Mouse (Mus musculus) erythroid progenitor cell, adult 5-6 weeks (primary cell): ENCODE data around the gene Socs7. TPM values are rescaled to one million over a fixed set of nuclear protein-coding genes. Genes with fewer than 3 reads are reported as not detected.
"Not testable (repeated sequence)": the region's sequence is repeated elsewhere in the genome, so short reads cannot be mapped to it uniquely, and the experiment has no call there.

Experiments
- ATAC-seq: replicated peaks from 2 replicates; pipeline ENCODE4 v1.8.0; 2016; ENCODE audit warnings: moderate number of reproducible peaks, mild to moderate bottlenecking, moderate TSS enrichment, inconsistent platforms; ENCODE audit not compliant: poor library complexity, low FRiP score, severe bottlenecking
- total RNA-seq, 2 experiments: library from RNA; stranded (forward) in 1 of 2; stranded (reverse) in 1 of 2; fragments of 150-400 nt in 1 of 2; fragments of 186-747, 209-891 nt in 1 of 2; gene quantifications; 2 replicates each; pipeline versions ENCODE4 v1.2.3 to v1.2.4; 2015 to 2017; ENCODE audit warnings: low replicate concordance in 2 of 2

The Socs7 gene
- total RNA-seq (2015; ENCODE audit: low replicate concordance) (2.5 and 2.9 TPM in 2 replicates), total RNA-seq (2017; ENCODE audit: low replicate concordance) (5.4 and 6.0 TPM in 2 replicates)

DNA sequence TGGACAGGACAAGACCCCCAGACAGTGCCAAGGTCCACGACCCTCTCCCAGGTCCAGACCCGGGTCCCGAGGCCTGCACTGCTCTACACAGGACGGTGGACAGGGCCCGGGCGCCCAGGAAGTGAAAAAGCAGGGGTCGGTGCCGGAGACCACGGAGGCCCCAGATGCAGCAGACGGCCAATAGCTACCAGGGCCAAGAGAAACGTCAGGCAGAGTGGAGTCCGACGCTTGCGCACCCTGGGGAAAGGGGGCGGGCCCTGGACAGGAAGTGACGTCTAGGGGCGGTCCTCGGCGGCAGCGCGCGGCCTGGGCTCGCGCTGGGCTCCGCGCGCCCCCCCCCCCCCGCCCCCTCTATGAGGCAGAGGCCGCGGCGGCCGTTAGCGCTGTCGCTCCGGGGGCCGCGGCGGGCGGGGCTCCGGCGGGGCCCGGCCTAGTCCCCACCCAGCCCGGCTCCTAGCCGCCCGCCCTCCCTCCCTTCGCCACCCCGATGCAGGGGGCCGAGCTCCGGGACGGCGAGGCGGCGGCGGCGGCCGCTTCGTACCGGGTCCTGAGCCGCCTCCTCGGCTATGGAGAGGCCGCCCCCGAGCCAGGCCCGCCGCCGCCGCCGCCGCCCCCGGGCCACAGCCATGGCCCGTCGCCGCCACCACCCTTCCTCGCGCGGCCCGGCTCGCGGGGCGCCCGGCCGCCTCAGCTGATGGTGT, at the start of gene Socs7:
Gene Socs7 (plus strand): TSS at position 604 of the 701 bp plus-strand sequence.
- peak; percentile 87 for ATAC-seq

DNA sequence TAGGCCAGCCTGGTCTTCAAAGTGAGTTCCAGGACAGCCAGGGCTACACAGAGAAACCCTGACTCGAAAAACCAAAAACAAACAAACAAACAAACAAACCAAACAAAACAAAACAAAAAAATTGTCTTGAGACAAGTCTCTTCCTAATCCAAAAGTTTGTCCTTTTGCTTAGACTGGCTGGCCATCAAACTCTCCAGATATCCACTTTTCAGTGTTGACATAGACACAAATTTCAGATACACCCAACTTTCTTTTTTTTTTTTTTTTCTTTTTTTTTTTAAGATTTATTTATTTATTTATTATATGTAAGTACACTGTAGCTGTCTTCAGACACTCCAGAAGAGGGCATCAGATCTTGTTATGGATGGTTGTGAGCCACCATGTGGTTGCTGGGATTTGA, 49.5 kb upstream of the Socs7 start:
- ATAC-seq, result not testable (repeated sequence)

DNA sequence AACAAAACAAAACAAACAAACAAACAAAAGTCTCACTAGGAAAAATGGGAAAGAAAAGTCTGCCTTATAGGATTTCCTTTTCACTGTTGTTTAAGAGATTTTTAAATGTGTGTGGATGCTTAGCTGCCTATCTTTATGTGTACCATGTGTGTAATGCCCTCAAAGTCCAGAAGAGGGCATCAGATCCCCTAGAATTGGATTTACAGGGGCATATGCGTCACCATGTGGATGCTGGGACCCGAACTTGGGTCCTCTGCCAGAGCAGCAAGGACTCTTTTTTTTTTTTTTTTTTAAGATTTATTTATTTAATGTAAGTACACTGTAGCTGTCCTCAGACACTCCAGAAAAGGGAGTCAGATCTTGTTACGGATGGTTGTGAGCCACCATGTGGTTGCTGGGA, 48.2 kb upstream of the Socs7 start:
- ATAC-seq, result no peak

DNA sequence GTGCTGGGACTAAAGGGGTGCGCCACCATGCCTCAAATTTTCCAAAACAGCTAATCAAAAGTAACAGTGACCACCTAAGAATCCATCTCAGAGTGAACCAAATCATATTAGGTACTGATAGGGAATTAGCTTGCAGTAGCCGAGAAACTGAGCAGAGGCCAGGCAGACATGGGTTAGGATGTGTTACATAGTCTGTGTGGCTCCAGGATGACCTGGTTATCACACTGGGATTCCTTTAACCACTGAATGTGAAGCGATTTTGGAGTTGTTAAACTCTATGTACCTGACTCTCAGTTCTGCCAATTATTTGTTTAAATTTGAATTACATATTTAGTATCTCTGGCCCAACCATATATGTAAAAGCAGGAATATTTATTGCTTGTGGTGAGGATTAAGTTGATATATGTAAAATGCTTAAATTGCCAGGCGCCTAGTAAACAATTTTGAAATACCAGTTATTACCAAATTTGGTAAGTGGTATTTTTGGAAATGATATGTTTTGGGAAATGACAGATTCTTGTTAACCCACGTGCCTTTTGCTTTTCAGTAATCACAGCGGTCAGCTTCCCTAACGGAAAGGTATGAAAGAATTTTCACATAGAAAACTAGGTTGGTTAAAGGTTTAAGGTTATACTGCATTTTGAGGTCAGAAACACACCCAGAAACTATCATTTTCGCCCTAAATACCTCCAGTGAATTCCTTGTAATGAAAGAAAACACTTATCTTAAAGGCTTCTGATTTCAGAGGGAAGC, 47.4 kb upstream of the Socs7 start:
- peak; percentile 13 for ATAC-seq

DNA sequence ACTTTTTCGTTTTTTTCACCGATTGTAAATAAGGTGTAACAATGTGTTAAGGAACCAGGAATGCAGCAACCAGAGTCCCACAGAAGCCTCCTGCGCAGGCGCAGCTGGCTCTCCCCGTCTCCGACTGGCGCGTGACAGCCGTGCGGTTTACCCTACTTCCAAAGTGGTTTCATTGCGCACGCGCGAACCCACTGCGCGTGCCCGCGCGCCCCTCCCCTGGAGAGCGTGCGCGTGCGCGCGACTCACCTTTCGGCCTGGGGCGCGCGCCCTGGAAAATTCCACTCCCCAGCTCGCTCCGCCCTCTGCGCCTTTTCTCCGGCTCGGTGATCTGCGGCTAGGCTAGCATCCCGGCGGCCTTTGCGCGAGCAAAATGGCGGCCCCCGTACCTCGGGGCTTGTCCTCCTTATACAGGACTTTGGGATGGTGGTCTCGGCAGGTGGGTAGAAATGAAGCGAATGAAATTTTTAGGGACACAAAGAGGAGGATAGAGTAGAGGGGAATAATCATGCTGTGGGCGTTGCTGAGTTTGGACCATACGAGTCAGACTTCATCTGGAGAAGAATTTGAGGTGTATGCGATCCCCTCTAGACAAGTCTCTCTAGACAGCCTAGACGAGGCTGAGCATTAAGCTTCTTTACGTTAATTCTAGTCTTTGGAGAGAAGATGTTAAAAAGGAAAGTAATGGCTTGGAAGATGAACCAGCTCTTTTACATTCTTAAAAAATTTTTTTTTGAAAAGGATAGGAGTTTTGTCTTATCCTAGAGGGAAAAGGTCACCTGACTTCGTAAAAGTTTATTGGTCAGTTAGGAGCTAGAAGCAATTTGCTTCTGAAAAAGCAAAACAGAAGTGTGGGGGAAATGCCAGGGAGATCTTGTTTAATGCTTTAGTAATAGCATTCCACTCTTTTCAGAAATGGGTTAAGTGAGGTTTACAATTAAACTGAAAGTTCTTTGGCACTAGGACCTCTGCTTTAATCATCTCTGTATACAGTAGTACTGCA, 46.5 kb upstream of the Socs7 start, which contains the start of gene Mrpl45:
Gene Mrpl45 (plus strand): TSS at position 213 of the 1,000 bp plus-strand sequence.
- ATAC-seq, result peak; percentile 99

DNA sequence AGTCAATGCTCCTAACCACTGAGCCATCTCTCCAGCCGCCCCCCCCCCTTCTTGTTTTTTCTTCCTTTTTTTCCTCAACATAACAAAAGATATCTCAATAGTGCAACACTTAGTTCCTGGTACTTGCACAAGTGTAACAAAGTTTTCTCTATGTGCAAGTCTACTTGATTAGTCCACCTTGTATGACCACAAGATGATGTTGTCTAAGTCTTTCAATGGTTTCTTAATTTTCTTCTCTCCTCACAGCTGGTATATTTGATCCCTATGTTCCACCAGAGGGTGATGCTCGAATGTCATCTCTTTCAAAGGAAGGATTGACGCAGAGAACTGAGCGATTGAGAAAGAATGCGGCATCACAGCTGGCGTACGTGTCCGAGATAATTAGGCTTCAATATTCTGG, 41.2 kb upstream of the Socs7 start:
- ATAC-seq, result no peak

DNA sequence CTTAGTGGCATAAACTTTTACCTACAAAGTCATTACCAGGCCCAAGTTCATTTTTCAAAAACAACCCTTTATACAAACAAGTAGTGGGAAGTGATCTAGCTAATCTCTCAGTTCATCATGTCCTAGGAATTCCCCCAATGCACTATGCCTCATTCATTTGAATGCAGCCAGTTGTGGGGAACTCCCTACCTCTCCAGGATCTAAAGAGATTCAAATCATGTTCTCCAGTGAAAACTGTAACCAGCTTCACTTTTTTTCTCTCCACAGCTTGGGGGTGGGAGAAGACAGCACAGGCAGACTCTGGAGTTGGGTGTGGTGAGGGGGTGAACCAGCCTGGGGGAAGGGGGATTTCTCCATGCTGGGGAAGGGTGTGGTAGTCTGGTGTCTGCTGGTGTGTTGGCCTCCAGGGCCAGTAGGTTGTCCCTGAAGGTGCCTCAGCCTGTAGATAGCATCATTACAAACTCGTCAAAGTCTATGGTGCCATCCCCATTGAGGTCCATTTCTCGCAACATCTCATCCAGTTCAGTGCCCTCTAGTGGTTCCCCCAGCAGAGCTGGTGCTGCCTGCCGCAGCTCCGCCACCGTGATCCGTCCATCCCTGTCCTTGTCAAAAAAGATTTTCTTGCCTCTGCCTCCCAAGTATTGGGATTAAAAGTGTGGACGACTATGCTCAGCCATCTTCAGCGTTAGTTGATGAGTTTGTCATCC, 40.3 kb upstream of the Socs7 start:
- ATAC-seq, result peak; percentile 99

DNA sequence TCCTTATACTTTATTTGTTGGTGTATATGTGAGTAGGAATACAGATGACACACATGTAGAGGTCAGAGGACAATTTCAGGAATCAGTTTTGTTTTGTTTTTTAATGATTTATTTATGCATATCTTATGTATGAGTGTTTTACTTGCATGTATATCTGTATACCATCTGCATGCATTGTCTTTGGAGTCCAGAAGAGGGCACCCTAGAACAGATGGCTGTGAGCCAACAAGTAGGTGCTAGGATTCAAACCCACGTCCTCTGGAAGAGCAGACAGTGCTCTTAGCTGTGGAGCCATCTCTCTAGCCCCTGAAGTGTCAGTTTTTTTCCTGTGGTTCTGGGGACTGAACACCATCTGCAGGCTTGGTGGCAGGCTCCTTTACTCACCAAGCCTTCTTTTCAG, 37.1 kb upstream of the Socs7 start:
- no peak for ATAC-seq

DNA sequence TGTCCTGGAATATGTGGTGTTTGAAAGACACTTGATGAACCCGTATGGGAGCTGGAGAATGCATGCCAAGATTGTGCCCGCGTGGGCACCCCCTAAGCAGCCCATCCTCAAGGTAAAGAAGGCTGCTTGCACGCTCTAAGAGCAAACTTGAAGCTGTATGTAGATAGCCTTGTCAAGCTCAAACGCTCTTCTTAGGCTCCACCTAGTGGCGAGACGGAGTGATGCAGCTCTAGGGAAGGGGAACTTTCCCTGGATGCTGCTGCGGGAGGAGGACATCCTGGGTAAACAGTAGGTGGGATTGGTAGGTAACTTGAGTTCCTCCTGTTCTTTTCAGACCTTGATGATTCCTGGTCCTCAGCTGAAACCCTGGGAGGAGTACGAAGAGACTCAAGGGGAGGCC, 34.2 kb upstream of the Socs7 start:
- peak; percentile 85 for ATAC-seq

DNA sequence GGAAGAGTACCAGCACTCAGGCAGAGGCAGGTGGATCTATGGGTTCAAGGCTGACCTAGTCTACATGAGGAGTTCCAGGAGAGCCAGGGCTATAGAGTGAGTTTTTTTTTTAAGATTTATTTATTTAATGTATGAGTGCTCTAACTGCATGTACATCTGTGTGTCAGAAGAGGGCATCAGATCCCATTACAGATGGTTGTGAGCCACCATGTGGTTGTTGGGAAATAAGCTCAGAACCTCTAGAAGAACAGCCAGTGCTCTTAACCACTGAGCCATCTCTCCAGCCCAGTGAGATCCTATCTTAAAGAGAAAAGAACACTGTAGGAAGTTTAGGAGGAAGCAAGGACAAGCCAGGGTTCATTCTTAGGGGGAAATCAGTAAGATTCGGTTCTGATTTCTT, 32.0 kb upstream of the Socs7 start:
- no peak for ATAC-seq

DNA sequence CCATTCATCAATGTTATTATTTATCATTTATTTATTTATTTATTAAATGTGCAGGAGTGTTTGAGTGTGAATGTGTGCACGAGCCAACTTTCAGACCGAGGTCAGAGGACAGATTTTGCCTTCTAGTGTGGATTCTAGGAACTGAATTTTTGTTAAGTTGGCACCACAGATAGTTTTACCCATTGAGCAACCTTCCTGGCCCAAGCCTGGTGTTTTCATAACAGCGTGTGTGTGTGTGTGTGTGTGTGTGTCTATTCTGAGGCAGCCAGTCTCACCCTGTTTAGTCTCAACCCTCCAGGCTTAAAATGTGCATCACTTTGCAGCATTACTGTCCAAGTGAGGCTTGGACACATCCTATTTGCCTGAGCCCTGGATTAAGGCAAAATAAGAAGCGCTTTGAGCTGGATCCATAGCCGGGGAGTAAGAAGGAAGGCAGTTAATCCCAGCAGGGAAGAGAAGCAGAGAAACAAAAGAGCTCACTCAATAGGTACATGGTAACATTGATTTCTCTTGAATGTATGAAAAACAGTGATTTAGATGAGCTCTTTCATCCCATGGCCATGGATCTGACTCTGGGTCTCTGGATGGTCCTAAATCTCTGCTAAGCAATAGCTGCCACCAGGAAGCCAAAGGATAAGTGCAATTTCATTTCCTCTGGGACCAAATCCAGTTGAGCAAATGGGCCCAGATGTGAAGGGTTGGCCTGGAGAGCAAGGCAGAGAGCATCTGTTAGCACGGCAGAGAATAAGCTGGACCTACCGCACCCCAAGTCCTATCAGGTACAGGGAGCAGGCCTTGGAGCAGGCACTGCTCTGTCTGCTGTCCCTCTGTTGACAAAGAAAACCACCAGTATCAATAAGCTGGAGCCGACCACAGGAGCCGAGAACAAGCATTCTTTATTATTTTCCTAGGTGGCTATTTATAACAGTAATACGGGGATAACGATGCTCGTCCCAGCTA, 30.8 kb upstream of the Socs7 start:
- no peak for ATAC-seq

DNA sequence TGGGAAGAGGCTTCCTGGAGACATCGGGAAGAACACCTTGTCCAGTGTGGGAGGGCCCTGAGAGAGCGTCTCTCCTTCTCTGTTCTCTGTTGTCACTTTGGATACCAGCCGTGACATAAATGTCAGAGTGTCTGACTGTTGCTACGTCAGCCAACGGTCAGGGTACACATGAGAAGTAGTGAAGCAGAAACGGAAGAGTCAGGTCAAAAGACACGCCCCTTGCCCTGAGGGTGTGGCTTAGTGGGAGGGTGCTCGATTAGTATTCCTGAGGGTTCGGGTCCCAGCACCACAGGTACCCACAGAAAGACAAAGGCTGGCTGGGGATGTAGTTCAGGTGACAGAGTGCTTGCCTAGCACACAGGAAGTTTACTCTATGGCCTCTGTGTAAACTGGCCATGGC, 29.3 kb upstream of the Socs7 start:
- ATAC-seq, result no peak

DNA sequence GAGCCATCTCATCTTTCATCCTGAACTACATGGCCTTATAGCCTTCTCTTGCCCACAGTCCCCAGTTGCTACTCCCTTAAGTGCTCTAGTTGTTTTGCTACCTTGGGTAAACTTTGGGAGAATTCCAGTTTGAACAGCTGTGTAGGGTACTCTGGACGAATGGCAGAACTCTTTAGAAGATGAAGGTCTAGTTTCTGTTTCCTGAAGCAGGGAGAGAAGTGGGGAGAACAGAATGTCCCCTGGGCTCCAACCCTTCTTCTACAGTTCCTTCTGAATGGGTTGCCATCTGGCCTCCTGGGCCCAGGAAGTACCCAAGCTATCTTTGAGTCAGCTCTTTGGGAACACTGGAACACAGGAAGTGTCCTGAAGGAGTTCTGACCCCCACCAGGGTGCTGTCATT, 28.5 kb upstream of the Socs7 start:
- no peak for ATAC-seq

DNA sequence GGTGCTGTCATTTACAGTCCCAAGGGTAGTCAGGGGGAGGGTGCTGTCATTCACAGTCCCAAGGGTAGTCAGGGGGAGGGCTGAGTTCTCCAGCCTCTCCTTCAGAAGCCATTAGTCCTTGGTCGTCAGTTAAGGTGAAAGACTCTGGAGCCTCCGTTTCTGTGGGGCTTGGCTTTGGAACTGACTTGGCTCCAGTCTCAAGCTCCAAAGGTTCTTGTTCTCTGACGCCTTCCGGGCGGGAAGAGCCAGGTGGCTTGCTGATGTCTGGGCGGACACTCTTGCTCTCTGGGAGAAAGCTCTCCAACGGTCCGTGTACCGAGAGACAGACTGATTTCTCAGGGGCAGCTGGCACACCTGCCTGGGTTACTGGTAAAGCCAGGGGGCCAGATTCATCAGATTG, 28.0 kb upstream of the Socs7 start:
- no peak for ATAC-seq

DNA sequence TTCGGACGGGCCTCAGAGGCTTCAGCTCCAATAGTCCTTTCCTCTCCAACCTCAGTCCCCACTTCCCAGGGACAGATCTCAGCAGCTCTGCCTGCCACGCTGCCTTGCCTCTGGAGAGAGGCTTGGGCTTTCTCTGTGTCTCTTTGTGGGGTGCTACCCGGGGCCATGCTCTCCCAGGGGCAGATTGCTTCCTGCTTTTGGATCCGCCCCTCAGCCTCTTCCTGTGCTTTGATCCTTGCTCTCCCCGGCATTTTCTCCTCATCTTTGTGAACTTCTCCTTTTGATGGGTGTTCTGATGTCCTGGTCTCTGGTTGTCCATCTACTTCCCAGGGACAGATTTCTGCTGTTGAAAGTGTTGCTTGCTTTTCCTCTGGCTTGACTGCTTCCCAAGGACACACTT, 26.1 kb upstream of the Socs7 start:
- no peak for ATAC-seq

DNA sequence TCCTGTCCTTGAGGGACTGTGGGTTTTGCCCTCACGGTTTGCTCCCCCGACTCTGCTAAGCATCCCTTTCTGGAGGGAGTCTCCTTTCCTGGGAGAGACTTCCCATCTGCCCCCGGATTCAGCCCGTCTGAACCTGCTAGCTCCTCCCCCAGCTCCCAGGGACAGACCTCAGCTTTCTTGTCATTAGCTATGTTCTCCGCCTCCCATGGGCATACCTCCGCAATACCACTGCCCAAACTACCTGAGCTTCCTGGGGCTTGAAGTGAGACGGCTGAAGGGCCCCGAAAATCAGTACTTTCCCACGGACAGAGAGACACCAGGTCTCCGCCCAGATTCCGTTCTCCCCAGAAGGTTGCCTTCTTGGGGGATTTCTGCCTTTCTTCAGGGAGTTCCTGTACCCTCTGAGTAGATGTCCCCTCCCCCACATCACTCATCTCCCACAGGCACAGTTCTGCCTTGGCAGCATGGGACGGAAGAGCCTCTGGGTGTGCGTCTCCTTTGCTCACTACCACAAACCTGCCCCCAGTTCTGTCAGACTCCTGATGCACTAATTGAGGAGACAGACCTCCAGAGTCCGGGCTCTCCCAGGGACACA, 25.5 kb upstream of the Socs7 start:
- no peak for ATAC-seq

DNA sequence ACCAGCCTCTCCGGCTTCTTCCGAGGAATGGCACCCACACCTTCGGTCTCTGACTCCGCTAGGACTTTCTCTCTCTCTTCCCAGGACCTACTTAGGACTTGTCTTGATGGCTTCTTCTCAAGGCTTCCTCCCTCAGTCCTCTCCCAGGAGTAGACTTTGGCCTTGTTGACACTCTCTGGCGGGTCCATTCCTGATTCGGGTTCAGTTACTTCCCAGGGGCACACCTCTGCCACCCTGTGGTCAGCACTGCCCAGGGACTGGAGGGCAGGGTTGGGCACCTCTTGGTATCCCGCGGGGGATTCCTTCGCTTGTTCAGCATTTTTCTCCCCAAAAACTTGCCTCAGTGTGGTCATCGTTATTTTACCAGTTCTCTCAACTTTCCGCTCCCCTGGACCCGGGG, 25.0 kb upstream of the Socs7 start:
- ATAC-seq, result no peak
